Mouse (Mus musculus): ENCODE measurements around the gene Dgat2l6.

Dgat2l6 gene

DNA sequence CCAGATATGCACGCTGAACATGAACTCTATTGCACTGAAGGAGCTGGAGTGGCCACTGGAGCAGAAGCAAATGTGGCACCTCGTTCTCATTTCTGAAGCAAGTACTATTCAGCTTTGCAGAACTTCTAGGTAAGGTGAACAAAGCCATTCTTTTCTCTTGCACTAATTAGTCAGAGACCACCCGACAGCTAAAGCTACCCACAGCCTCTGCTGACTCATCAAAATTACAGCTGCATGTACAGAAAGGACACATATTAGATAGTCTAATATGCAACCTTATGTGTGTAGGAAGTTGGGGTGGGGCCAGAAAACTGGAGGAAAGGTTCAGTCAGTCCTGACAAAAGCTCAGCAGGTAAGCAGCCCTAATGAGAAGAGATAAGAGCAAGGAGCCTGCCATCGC is at the start of gene Dgat2l6:
Gene Dgat2l6, plus strand, starts transcription at position 368 of the 400 bp plus-strand sequence.
- no peak for DNase-seq (ENCODE audit: low spot score)

DNA sequence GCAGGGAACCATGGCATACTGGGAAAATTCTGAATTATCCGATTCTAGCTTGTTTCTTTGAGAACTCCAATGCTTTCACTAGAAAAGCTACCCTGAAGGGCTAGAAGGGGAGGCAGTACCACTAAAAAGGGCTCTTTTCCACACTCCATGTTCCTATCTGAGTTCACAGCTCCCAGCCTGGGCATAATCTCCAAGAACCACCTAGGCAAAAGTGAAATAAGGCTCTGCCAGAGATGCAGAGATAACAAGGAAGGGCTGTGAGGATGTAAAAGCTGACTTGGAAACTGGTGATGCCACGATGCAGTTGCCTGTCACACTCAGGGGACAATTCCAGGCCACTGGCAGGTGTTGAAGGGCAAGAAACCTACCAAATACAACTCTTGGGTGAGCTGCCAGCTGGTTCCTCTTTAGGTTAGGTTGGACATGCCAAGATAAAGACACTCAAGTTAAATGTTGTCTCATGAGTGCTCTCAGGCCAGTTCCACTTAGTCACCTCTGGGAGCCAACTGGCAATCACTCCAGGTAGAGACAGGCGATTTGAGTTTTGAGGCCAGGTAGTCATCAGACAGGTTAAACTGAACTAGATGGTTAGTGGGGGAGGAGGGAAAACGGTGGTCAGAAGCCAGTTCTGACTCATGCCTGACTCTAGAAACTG is 48.9 kb upstream of the Dgat2l6 start:
- DNase-seq (ENCODE audit: low spot score), result no peak

DNA sequence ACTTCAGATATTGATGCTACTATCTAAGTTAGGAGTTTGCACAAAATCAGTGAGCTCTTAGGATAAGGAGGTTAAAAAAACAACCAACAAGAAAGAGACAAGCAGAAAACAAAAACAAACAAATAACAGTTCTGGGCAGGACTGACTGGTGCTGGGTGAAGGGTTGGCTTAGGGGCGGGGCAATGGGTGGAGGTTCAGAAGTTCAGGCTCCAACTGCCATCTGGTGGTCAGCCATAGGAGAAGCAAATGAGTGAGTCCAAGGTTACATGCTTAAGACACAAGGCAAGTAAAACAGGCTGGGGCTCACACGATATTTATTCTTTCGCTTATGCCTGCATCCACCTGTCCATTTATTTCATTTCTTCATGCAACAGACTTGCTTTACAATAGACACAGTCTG is 44.3 kb upstream of the Dgat2l6 start:
- peak; percentile 78 for DNase-seq (ENCODE audit: low spot score)

DNA sequence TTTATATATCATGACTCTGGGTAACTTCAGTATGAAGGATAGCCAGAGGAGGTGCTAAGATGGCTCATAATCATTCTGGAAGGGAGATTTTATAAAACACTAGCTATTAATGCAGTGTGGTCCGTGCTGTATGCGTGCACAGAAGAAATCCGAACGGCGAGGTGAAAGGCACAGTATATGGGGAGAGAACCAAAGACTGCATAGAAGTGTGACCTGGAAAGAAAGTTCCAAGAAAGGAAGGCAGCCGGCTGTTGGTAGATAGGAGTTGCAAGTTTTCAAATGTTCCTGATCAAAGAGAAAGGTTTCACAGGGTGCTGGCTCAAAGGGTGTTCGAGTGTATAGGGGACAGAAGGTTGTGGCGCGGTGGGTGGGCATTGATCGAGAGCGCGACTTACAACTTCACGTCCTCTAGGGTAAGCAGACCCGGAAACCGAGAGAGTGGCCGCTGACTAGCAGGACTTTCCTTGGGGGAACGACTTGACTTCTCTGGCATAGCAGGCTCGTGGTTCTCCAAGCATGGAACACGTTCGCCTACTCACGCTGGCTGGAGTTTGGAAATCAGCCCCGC is 31.1 kb upstream of the Dgat2l6 start:
- DNase-seq (ENCODE audit: low spot score), result no peak

DNA sequence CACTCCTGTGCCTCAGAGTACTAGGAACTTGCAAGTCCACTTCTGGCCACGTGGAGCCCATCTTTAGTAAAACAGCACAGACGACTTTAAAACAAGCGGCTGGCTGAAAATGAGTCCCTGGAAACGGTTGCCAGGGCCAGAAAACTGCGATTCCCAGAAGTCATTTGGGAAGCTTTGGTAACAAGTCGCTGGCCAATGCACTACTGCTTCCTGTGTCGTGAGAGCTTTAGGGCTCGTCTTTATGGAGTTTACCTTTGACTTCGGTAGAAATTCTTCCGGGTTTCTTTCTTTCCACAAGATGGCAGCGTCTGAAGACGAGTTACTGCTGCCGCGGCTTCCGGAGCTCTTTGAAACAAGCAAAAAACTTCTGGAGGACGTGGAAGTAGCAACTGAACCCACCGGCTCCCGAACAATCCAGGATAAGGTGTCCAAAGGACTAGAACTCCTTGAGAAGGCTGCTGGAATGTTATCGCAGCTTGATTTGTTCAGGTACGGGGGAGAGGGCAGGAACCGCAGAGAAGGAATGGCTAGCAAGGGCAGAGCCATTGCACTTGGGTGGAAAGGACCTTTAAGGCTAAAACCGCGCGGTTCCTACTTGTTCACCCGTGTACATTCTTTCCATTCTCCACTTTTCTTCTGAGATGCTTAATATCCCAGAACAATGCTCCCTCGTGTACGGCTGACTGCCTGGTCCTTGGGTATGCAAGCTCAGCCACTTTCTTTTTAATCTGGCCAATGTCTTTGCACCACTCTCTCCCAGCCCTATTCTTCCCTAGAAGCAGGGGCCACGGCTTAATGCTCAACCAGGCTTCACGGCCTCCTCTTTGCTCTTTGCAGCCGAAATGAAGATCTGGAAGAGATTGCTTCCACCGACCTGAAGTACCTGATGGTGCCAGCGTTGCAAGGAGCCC is 30.3 kb upstream of the Dgat2l6 start, which contains the start of gene Igbp1:
Gene Igbp1, plus strand, starts transcription at position 224 of the 911 bp plus-strand sequence.
- DNase-seq (ENCODE audit: low spot score), result peak; percentile 92

DNA sequence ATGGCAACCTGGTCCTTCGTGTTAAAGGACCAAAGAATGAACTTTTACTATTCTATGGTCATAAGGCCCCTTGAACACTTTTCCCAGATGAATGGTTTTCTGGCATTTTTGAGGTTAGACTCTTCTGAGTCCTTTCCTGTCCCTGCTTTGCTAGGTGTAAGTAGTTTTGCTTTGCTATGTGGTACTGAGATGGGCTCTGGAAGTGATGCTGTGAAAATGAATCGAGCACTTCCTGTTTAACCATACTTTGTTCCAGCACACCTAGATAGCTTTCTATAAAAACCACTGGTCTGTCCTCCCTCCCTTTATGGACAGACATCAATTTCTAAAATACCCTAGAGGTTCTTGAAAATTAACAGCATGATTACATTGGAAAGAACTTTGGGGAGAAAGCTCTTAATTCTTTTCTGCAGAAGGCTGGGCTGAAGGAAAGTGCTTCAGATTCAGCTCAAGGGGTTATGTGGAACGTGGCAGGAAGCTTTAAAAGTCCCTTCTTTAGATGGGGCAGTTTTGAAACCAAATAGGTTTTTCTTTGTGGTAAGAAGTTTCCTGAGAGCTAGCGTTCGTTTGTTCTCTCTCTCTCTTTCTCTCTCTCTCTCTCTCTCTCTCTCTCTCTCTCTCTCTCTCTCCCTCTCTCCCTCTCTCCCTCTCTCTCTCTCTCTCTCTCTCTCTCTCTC is 20.3 kb upstream of the Dgat2l6 start:
- no peak for DNase-seq (ENCODE audit: low spot score)

DNA sequence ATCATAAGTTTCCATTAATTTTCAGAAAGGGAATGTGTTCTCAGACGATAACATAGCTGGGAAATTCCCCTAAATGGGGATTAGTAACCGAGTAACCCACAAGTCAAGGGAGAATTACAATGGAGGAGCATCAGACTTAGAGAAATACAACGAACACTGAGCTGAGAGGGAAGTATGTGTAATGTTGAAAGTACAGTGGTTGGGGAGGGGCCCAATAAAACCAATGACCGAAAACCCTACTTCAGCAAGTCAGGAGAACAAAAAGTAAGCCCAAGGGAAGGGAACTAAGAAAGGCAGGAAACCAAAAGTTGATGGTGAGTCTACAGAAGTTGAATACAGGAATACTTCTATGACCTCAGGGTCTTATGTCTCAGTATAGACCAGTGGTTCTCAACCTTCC is 16.5 kb upstream of the Dgat2l6 start:
- DNase-seq (ENCODE audit: low spot score), result no peak

DNA sequence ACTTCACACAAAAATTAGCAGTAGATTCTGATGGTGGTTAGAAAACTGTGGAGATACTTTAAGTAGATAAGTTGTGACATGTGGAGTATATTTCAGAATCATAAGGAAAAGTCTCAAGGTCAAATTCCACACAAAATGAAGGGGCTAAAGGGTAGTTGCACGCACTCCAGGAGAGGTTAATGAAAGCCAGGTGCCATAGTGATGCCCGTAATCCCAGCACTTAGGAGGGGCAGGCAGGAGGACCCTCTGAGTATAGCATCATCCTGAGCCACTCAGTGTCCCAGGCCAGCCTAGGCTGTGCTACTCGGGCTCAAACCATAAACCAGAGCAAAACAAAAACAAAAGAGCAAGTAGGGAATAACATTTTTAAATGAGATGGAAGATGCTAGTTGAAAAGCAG is 14.7 kb upstream of the Dgat2l6 start:
- DNase-seq (ENCODE audit: low spot score), result peak; percentile 26

DNA sequence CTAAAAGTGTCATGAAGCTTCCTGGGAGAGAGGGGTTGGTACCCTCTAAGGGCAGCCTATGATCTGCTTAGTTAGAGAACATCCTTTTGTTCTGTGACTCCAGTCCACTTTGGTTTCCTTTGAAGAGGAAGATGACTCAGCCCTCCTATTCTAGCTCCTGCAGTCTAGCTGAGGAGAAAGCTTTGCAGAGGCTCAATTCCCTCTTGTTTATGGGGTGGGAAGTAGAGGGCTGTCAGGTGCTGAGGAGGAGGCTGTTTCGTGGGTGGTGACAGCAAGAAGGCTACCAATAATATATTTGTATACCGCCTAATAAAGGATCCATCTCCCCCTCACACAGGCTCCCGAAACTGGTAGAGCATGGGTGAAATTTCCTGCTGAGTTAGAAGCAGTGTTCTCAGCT is 8.0 kb upstream of the Dgat2l6 start:
- DNase-seq (ENCODE audit: low spot score), result no peak

DNA sequence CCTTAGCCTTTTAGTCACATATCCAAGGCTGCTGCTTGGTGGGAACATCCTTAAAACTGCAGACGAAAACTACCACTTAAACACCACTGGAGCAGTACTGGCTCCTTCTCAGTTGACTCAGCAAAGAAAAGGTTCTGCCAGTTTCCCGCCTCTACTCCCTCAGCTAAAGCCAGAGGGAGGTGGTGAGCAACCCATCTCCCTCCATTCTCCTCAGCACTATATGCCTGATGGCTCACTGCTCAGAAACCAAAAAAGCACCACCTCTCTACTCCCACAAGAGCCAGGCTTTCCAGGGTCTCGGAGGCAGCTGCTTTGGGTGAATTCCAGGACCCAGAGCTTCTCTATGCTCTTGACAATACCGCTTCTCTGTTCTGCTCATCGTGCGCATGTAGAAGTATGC is 7.0 kb upstream of the Dgat2l6 start:
- no peak for DNase-seq (ENCODE audit: low spot score)

DNA sequence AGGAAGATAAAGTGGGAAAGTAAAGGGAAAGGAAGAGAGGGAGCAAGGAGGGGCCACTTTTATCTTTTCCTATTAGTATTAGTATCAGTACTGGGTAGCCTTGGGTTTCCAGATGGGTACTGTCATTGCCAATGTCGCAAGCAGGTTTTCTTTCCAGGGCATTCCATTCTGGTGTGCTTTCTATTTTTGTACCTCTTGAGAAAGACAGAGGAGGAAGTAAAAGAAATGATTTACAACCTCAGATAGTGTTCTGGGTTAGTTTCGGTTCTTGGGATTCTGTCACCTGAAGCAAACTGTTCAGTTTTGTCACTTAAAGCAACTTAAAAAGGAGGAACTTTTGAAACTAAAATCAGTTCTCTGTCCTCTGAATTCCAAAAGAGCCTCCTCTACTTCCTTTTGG is 6.1 kb upstream of the Dgat2l6 start:
- no peak for DNase-seq (ENCODE audit: low spot score)

DNA sequence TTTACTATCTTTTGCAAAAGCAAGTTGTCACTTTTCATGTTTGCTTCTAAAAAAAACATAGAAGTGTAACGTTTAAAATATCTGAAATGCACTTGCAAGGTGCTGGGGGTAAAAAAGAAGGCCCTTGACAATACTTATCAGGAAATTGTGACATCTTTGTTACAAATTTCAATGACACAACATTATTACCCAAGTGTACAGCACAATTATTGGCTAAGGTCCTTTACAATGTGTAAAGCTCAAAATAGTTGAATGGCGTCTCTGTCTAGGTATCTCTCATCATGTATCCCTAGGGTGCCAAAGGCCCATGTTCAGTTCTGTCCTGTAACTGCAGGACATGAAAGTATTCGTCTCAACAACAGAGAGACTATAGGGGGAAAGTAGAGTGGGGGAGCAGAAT is 31.4 kb downstream of the Dgat2l6 start:
- DNase-seq (ENCODE audit: low spot score), result no peak

DNA sequence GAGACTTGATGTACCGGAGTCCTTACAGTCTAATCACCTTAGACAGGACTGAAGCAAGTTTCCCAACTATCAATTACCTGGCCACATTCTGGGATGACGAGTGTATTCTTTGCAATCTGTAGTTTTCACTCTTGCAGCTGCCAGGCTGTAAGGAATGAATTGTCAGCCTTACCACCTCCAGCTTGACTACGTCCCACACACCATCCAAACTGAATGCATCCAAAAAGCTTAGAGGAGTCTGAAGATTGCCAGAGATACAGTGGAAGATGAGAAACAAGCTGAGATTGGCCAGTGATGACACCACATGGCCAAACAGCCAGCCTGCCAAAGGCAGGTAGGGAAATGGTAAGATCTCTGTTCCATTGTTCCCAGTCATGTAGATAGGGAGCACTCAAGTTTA is 41.1 kb downstream of the Dgat2l6 start:
- no peak for DNase-seq (ENCODE audit: low spot score)

DNA sequence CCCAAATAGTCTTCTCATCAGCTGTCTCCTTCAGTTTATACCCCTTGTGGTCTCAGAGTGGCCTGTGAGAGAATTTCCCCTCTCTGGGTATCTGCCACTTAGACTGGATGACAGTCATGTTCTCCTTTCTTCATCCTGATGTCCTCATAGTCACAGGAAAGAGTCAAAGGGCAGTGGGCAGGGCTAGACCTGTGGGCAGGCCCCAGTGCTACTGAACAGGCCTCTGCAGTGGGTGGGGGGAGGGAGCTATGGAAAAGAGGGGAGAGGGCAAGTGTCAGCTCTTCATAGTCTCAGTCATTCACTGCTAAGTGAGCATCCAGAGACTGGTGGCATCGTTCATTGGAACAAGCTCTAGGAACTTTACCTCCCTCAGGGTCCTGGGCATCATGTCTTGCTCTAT is 47.3 kb downstream of the Dgat2l6 start, which contains the start of gene Awat1:
Gene Awat1, plus strand, starts transcription at position 301 of the 400 bp plus-strand sequence.
- no peak for DNase-seq (ENCODE audit: low spot score)

DNA sequence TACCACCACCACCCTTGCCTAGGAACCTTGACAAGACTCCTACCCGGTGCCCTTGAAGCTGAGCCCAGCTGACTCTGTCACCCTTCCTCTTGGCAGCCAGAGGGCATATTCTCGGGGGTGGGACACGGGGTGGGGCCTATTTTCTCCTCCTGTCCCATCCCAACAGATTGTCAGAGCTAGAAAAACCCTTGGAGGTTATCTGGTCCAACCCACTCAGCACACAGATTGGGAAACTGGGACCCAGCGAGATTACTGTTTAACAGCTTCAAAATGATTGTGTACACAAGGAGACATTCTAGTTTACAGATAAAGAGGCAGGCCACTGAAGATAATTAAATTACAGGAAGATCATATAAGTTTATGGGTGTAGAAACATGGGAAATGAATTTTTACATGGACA is 70.2 kb downstream of the Dgat2l6 start, which contains the start of gene P2ry4:
Gene P2ry4, minus strand, starts transcription at position 79 of the 400 bp plus-strand sequence.
- DNase-seq (ENCODE audit: low spot score), result no peak

All from embryo, embryonic 10.5 days (tissue).